In genomic region chr8:105264024-105264982, GRCm38 (mm10) we compare ENCODE assay signal across 8 mouse cellular contexts. TPM values are rescaled to one million over a fixed set of nuclear protein-coding genes. Genes with fewer than 3 reads are reported as not detected.
DNase-seq lines count a peak whose midpoint lies in the region; ATAC-seq and TF ChIP-seq lines count a peak whose summit lies in the region.

Gene Tradd (minus strand): TSS chr8:105264609.
Gene Fbxl8 (plus strand): TSS chr8:105264648.

- no peaks in the 10 kb centered on the region for H3K9me3 ChIP-seq in lung, embryonic 15.5 days

- H3K36me3 ChIP-seq in heart, adult 2 months (ENCODE audit: control insufficient read depth, insufficient read depth, low read length) = no peaks in the 10 kb centered on the region
- H3K36me3 ChIP-seq in lung, embryonic 15.5 days = no peaks in the 10 kb centered on the region

- peak within 1 kb of the TSS; percentile 98 for H3K9ac ChIP-seq in heart, adult 2 months (ENCODE audit: low read depth, low read length)
- H3K9ac ChIP-seq in lung, embryonic 15.5 days = peak within 1 kb of the TSS; percentile 51

- intact Hi-C loops in heart, adult 2 months (cut with DNase I) = loop anchor here (10.0 kb wide), 1 partner anchor 610 kb away; no protein-coding TSS in a partner anchor

- H3K4me3 ChIP-seq in heart, adult 2 months = peak within 1 kb of the TSS; percentile 51
- peak within 1 kb of the TSS; percentile 73 for H3K4me3 ChIP-seq in lung, embryonic 15.5 days
- peak within 1 kb of the TSS; percentile 54 for H3K4me3 ChIP-seq in olfactory bulb, adult 2 months (ENCODE audit: insufficient read depth, low read depth, low read length)

- peak within 1 kb of the TSS; percentile 93 for H3K4me2 ChIP-seq in lung, embryonic 15.5 days

- 2% methylated on average over 54 of the region's 54 CpGs for WGBS in heart, adult 2 months
- under 1% methylated on average over 54 of the region's 54 CpGs for WGBS in lung, embryonic 15.5 days
- 2% methylated on average over 54 of the region's 54 CpGs for WGBS in olfactory bulb, adult 2 months

- peaks cover 4% of the 10 kb centered on the region; the same call in 1 of the 2 replicates for H3K4me1 ChIP-seq in heart, adult 2 months (ENCODE audit: control insufficient read depth, insufficient read depth, low read length)
- H3K4me1 ChIP-seq in lung, embryonic 15.5 days = peaks cover 50% of the 10 kb centered on the region
- H3K4me1 ChIP-seq in olfactory bulb, adult 2 months (ENCODE audit: control insufficient read depth, insufficient read depth, low read length) = peaks cover 28% of the 10 kb centered on the region

- TF ChIP-seq EP300 in heart, adult 2 months (IDR thresholded peaks at IDR 0.05; ENCODE audit: insufficient read depth, low read depth, low read length) = 0 out of 2 replicates have a peak, but pooled peaks have one; percentile 46

- peak within 1 kb of the TSS; percentile 47 for H3K27ac ChIP-seq in heart, adult 2 months
- no peak within 1 kb of the TSS for H3K27ac ChIP-seq in lung, embryonic 15.5 days
- H3K27ac ChIP-seq in olfactory bulb, adult 2 months (ENCODE audit: insufficient read depth, low read depth, low read length) = no peak within 1 kb of the TSS

- no peaks in the 10 kb centered on the region for H3K79me2 ChIP-seq in heart, adult 2 months (replicated peaks; ENCODE audit: control insufficient read depth, insufficient read depth, low read length)

- TF ChIP-seq CTCF in heart, adult 2 months (IDR thresholded peaks at IDR 0.05) = no peak
- TF ChIP-seq CTCF in olfactory bulb, adult 2 months (IDR thresholded peaks at IDR 0.05; ENCODE audit: insufficient read depth, low read depth, low read length) = no peak

- no peaks in the 10 kb centered on the region for H3K27me3 ChIP-seq in heart, adult 2 months (ENCODE audit: control insufficient read depth, insufficient read depth, low read length)
- H3K27me3 ChIP-seq in lung, embryonic 15.5 days = peaks cover 57% of the 10 kb centered on the region

- TF ChIP-seq POLR2A in heart, adult 2 months (IDR thresholded peaks at IDR 0.05; ENCODE audit: insufficient read depth, low read depth, low read length) = peak; percentile 76
- TF ChIP-seq POLR2A in olfactory bulb, adult 2 months (IDR thresholded peaks at IDR 0.05; ENCODE audit: insufficient read depth, low read depth, low read length) = peak; percentile 29; the same call in 1 of the 2 replicates

- ATAC-seq in lung, embryonic 15.5 days (ENCODE audit: borderline replicate concordance, extremely low read depth, low FRiP score, low TSS enrichment) = peak; percentile 70

- peak; percentile 62 to 74 for DNase-seq in urinary bladder, adult 18-20 months (ENCODE audit: low spot score in 2 of 2)
- DNase-seq in urinary bladder, postnatal 10 days (ENCODE audit: low spot score) = no peak
- peak; percentile 78 for DNase-seq in embryo, embryonic 10.5 days (ENCODE audit: low spot score)
- peak; percentile 87 to 90 for DNase-seq in heart, adult 2 months
- peak; percentile 85 for DNase-seq in kidney, adult 18-20 months
- peak; percentile 80 to 82 for DNase-seq in urinary bladder, postnatal 36 days (ENCODE audit: low spot score in 2 of 2)

RNA-seq across cellular contexts. Expression of gene Tradd, which starts in this region (rescaled TPM):
- 1 to 10 TPM; 3.9 to 4.9 TPM for total RNA-seq in heart, adult 2 months (2021)
- polyA plus RNA-seq in heart, adult 2 months (2012; rRNA removed) = 4.3 and 4.6 TPM in 2 replicates
- polyA plus RNA-seq in lung, embryonic 15.5 days (2015; fragmentation: Nextera tagmentation; extraction: Ambion mirVana) = 29.8 and 33.6 TPM in 2 replicates
- polyA plus RNA-seq in olfactory bulb, adult 2 months (2012; ENCODE audit: insufficient read depth, insufficient read length, low replicate concordance, missing spikeins) = not detected in 2 replicates

RNA-seq across cellular contexts. Expression of gene Fbxl8, which starts in this region (rescaled TPM):
- total RNA-seq in heart, adult 2 months (2021) = 1 to 10 TPM; 1.8 to 2.5 TPM
- polyA plus RNA-seq in heart, adult 2 months (2012; rRNA removed) = 3.6 and 4.1 TPM in 2 replicates
- polyA plus RNA-seq in lung, embryonic 15.5 days (2015; fragmentation: Nextera tagmentation; extraction: Ambion mirVana) = 4.8 and 4.9 TPM in 2 replicates
- polyA plus RNA-seq in olfactory bulb, adult 2 months (2012; ENCODE audit: insufficient read depth, insufficient read length, low replicate concordance, missing spikeins) = not detected in 2 replicates
